Mouse (Mus musculus): Measurements from ENCODE around the gene Hsd17b3. TPM values are rescaled to one million over a fixed set of nuclear protein-coding genes. Genes with fewer than 3 reads are reported as not detected.

The Hsd17b3 gene
- total RNA-seq, 2 experiments from 2014 or later, result not detected

- no peak overlapping the region for H3K27ac ChIP-seq
- TF ChIP-seq CTCF (IDR thresholded peaks at IDR 0.05), result peak; percentile 72
- no peak for DNase-seq (ENCODE audit: extremely low spot score in 1 of 2, low spot score in 2 of 2)
- H3K4me3 ChIP-seq, result no peak overlapping the region
- intact Hi-C loops (cut with DNase I), result loop anchor here (5.0 to 10.0 kb wide), 4 partner anchors 54 to 1113 kb away; no protein-coding TSS in a partner anchor
Observed at GRCm38 (mm10) chr13:64038114-64038513, 50.9 kb downstream of the Hsd17b3 start.

GRCm38 (mm10) chr13:64036079-64037011 lies 52.7 kb downstream of the Hsd17b3 start:
- H3K27ac ChIP-seq, result no peak overlapping the region
- H3K4me3 ChIP-seq, result no peak overlapping the region
- intact Hi-C loops (cut with DNase I), result loop anchor here (2.0 to 10.0 kb wide), 6 partner anchors 30 to 1112 kb away; no protein-coding TSS in a partner anchor
- peak; percentile 96 for TF ChIP-seq CTCF (IDR thresholded peaks at IDR 0.05)
- DNase-seq (ENCODE audit: extremely low spot score in 1 of 2, low spot score in 2 of 2), result peak; percentile 67 to 68

GRCm38 (mm10) chr13:64035036-64035435 lies 54.0 kb downstream of the Hsd17b3 start:
- Histone ChIP-seq H3K4me3 (no peak overlapping the region), H3K27ac (no peak overlapping the region)
- DNase-seq (ENCODE audit: extremely low spot score in 1 of 2, low spot score in 2 of 2), result no peak
- no peak for TF ChIP-seq CTCF (IDR thresholded peaks at IDR 0.05)
- intact Hi-C loops (cut with DNase I), result loop anchor here (5.0 to 10.0 kb wide), 4 partner anchors 57 to 1110 kb away; no protein-coding TSS in a partner anchor

GRCm38 (mm10) chr13:64033921-64034320 lies 55.1 kb downstream of the Hsd17b3 start:
- no peak for DNase-seq (ENCODE audit: extremely low spot score in 1 of 2, low spot score in 2 of 2)
- intact Hi-C loops (cut with DNase I), result loop anchor here (10.0 kb wide), 1 partner anchor 1109 kb away; no protein-coding TSS in a partner anchor
- TF ChIP-seq CTCF (IDR thresholded peaks at IDR 0.05), result no peak
- Histone ChIP-seq H3K27ac (no peak overlapping the region), H3K4me3 (no peak overlapping the region)

GRCm38 (mm10) chr13:64033181-64033580 lies 55.8 kb downstream of the Hsd17b3 start:
- Histone ChIP-seq H3K27ac (no peak overlapping the region), H3K4me3 (no peak overlapping the region)
- no peak for DNase-seq (ENCODE audit: extremely low spot score in 1 of 2, low spot score in 2 of 2)
- intact Hi-C loops (cut with DNase I), result loop anchor here (10.0 kb wide), 1 partner anchor 1108 kb away; no protein-coding TSS in a partner anchor
- TF ChIP-seq CTCF (IDR thresholded peaks at IDR 0.05), result no peak

GRCm38 (mm10) chr13:64031254-64031653 lies 57.8 kb downstream of the Hsd17b3 start:
- TF ChIP-seq CTCF (IDR thresholded peaks at IDR 0.05), result no peak
- intact Hi-C loops (cut with DNase I), result loop anchor here (10.0 kb wide), 1 partner anchor 1106 kb away; no protein-coding TSS in a partner anchor

GRCm38 (mm10) chr13:64030792-64031191 lies 58.2 kb downstream of the Hsd17b3 start:
- TF ChIP-seq CTCF (IDR thresholded peaks at IDR 0.05), result no peak
- DNase-seq (ENCODE audit: extremely low spot score in 1 of 2, low spot score in 2 of 2), result no peak
- intact Hi-C loops (cut with DNase I), result loop anchor here (10.0 kb wide), 1 partner anchor 1106 kb away; no protein-coding TSS in a partner anchor
- Histone ChIP-seq H3K27ac (no peak overlapping the region), H3K4me3 (no peak overlapping the region)

More at GRCm38 (mm10) chr13:64031254-64031653, 57.8 kb downstream of the Hsd17b3 start:
- H3K27ac ChIP-seq, result no peak overlapping the region
- H3K4me3 ChIP-seq, result no peak overlapping the region
- no peak for DNase-seq (ENCODE audit: extremely low spot score in 1 of 2, low spot score in 2 of 2)

GRCm38 (mm10) chr13:64024803-64025202 lies 64.2 kb downstream of the Hsd17b3 start:
- intact Hi-C loops (cut with DNase I), result loop anchor here (5.0 kb wide), 1 partner anchor 123 kb away; no protein-coding TSS in a partner anchor
- no peak for TF ChIP-seq CTCF (IDR thresholded peaks at IDR 0.05)
- Histone ChIP-seq H3K4me3 (no peak overlapping the region), H3K27ac (no peak overlapping the region)
- DNase-seq (ENCODE audit: extremely low spot score in 1 of 2, low spot score in 2 of 2), result no peak

GRCm38 (mm10) chr13:64022786-64023468 lies 66.1 kb downstream of the Hsd17b3 start:
- no peak overlapping the region for H3K27ac ChIP-seq
- TF ChIP-seq CTCF (IDR thresholded peaks at IDR 0.05), result no peak
- DNase-seq (ENCODE audit: extremely low spot score in 1 of 2, low spot score in 2 of 2), result peak in 1 of 2 experiments; percentile 22
- no peak overlapping the region for H3K4me3 ChIP-seq
- intact Hi-C loops (cut with DNase I), result loop anchor here (5.0 kb wide), 1 partner anchor 121 kb away; no protein-coding TSS in a partner anchor

GRCm38 (mm10) chr13:64020902-64021311 lies 68.1 kb downstream of the Hsd17b3 start:
- Histone ChIP-seq H3K4me3 (no peak overlapping the region), H3K27ac (no peak overlapping the region)
- intact Hi-C loops (cut with DNase I), result loop anchor here (5.0 kb wide), 1 partner anchor 119 kb away; no protein-coding TSS in a partner anchor
- no peak for TF ChIP-seq CTCF (IDR thresholded peaks at IDR 0.05)
- DNase-seq (ENCODE audit: extremely low spot score in 1 of 2, low spot score in 2 of 2), result peak; percentile 31 to 59

GRCm38 (mm10) chr13:64018586-64019141 lies 70.4 kb downstream of the Hsd17b3 start:
- intact Hi-C loops (cut with DNase I), result no loop called here
- DNase-seq (ENCODE audit: extremely low spot score in 1 of 2, low spot score in 2 of 2), result no peak
- no peak for TF ChIP-seq CTCF (IDR thresholded peaks at IDR 0.05)
- Histone ChIP-seq H3K27ac (no peak overlapping the region), H3K4me3 (no peak overlapping the region)

Data from left cerebral cortex, adult 2 months (tissue).